Mouse (Mus musculus) erythroblast, embryonic 14.5 days (primary cell): ENCODE data around the gene Gm5475.

Source experiments
- GATA1 ChIP-seq: IDR thresholded peaks from 2 replicates; pipeline ENCODE4 v1.6.1; 2012; ENCODE audit warnings: low read length, inconsistent platforms, mixed read lengths
- TAL1 ChIP-seq: IDR thresholded peaks from 3 replicates; pipeline ENCODE4 v1.6.1; 2012; ENCODE audit warnings: low read length, inconsistent platforms, mixed read lengths

DNA sequence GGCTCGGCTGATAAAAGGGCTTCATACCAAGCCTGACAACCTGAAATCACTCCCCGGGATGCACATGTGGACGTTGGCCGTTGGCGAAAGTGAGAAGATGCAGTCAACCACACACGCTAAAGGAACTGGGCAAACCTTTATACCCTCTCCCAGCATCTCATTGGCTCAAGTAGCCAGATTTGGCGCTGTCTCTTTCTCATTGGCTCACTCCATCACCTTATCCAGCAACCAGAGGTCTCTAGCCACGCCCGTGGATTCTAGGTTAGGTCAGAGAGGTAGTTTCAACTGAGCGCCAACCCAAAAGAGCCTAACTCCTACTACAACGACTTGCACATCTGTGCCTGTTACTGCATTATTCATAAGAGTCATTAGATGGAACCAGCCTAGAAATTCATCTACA lies 30.5 kb downstream of the Gm5475 start:
- TF ChIP-seq TAL1 (no peak), GATA1 (no peak)
